Mouse (Mus musculus): ENCODE data around the gene Cilp2. TPM values are rescaled to one million over a fixed set of nuclear protein-coding genes. Genes with fewer than 3 reads are reported as not detected.

Cilp2 gene
- polyA plus RNA-seq, 1 experiment = 0.02 TPM

- no peak for TF ChIP-seq GATA1 (IDR thresholded peaks at IDR 0.05; ENCODE audit: low read length)
Observed at GRCm38 (mm10) chr8:69864180-69864579, 23.3 kb downstream of the Cilp2 start.

- TF ChIP-seq GATA1 (IDR thresholded peaks at IDR 0.05; ENCODE audit: low read length) = no peak
Observed at GRCm38 (mm10) chr8:69863387-69864020, 24.0 kb downstream of the Cilp2 start.

- no peak for TF ChIP-seq GATA1 (IDR thresholded peaks at IDR 0.05; ENCODE audit: low read length)
Observed at GRCm38 (mm10) chr8:69861251-69861650, 26.2 kb downstream of the Cilp2 start.

GRCm38 (mm10) chr8:69860807-69861206 lies 26.7 kb downstream of the Cilp2 start:
- TF ChIP-seq GATA1 (IDR thresholded peaks at IDR 0.05; ENCODE audit: low read length) = no peak

GRCm38 (mm10) chr8:69853869-69854268 lies 33.6 kb downstream of the Cilp2 start:
- no peak for TF ChIP-seq GATA1 (IDR thresholded peaks at IDR 0.05; ENCODE audit: low read length)

- no peak for TF ChIP-seq GATA1 (IDR thresholded peaks at IDR 0.05; ENCODE audit: low read length)
Observed at GRCm38 (mm10) chr8:69850926-69851506, 36.5 kb downstream of the Cilp2 start.

GRCm38 (mm10) chr8:69849899-69850298 lies 37.6 kb downstream of the Cilp2 start:
- no peak for TF ChIP-seq GATA1 (IDR thresholded peaks at IDR 0.05; ENCODE audit: low read length)

- no peak for TF ChIP-seq GATA1 (IDR thresholded peaks at IDR 0.05; ENCODE audit: low read length)
Observed at GRCm38 (mm10) chr8:69848951-69849350, 38.5 kb downstream of the Cilp2 start.

GRCm38 (mm10) chr8:69847167-69848065 lies 40.1 kb downstream of the Cilp2 start:
- no peak for TF ChIP-seq GATA1 (IDR thresholded peaks at IDR 0.05; ENCODE audit: low read length)

GRCm38 (mm10) chr8:69837057-69837682 lies 50.3 kb downstream of the Cilp2 start:
- TF ChIP-seq GATA1 (IDR thresholded peaks at IDR 0.05; ENCODE audit: low read length) = no peak

GRCm38 (mm10) chr8:69832298-69832853 lies 55.1 kb downstream of the Cilp2 start, which contains the start of gene Pbx4:
Gene Pbx4 (plus strand): TSS chr8:69832491.
- TF ChIP-seq GATA1 (IDR thresholded peaks at IDR 0.05; ENCODE audit: low read length) = no peak

Other genes with a start within 250 kb of the Cilp2 start
- gene Zfp964, start 233.2 kb downstream of the Cilp2 start, polyA plus RNA-seq (2012) = not detected in 2 replicates
- gene Zfp869, start 177.0 kb downstream of the Cilp2 start, polyA plus RNA-seq (2012) = 0.90 and 0.98 TPM in 2 replicates
- gene Zfp963, start 137.7 kb downstream of the Cilp2 start, polyA plus RNA-seq (2012) = 0.80 and 1.0 TPM in 2 replicates
- 0.72 and 1.4 TPM in 2 replicates for gene Gm20422, start 112.8 kb downstream of the Cilp2 start, polyA plus RNA-seq (2012)
- gene Atp13a1, start 96.5 kb downstream of the Cilp2 start, polyA plus RNA-seq (2012) = 42.1 and 42.9 TPM in 2 replicates
- 1.4 and 1.5 TPM in 2 replicates for gene Zfp866, start 96.5 kb downstream of the Cilp2 start, polyA plus RNA-seq (2012)
- gene Gmip, start 79.0 kb downstream of the Cilp2 start, polyA plus RNA-seq (2012) = 29.1 and 44.6 TPM in 2 replicates
- 0.38 and 0.43 TPM in 2 replicates for gene Lpar2, start 65.3 kb downstream of the Cilp2 start, polyA plus RNA-seq (2012)
- 3.3 and 4.0 TPM in 2 replicates for gene Pbx4, start 55.2 kb downstream of the Cilp2 start, polyA plus RNA-seq (2012)
- 0.13 and 0.17 TPM in 2 replicates for gene Tssk6, start 14.5 kb upstream of the Cilp2 start, polyA plus RNA-seq (2012)
- gene Ndufa13, start 14.9 kb upstream of the Cilp2 start, polyA plus RNA-seq (2012) = 148 and 187 TPM in 2 replicates
- gene Yjefn3, start 15.0 kb upstream of the Cilp2 start, polyA plus RNA-seq (2012) = 4.4 and 7.0 TPM in 2 replicates
- gene Gatad2a, start 108.7 kb upstream of the Cilp2 start, polyA plus RNA-seq (2012) = 79.8 and 115 TPM in 2 replicates
- gene Mau2, start 155.0 kb upstream of the Cilp2 start, polyA plus RNA-seq (2012) = 44.0 and 45.1 TPM in 2 replicates
- gene Sugp1, start 155.1 kb upstream of the Cilp2 start, polyA plus RNA-seq (2012) = 48.9 and 53.3 TPM in 2 replicates
- gene Tm6sf2, start 185.2 kb upstream of the Cilp2 start, polyA plus RNA-seq (2012) = 0.08 TPM in 1 of 2 replicates, not detected in the other
- gene Hapln4, start 195.8 kb upstream of the Cilp2 start, polyA plus RNA-seq (2012) = not detected in 2 replicates
- gene Ncan, start 233.2 kb upstream of the Cilp2 start, polyA plus RNA-seq (2012) = not detected in 2 replicates
- gene Nr2c2ap, start 243.6 kb upstream of the Cilp2 start, polyA plus RNA-seq (2012) = 17.2 and 17.9 TPM in 2 replicates

Data from G1E-ER4 (cell line).